Mouse (Mus musculus) spleen, postnatal 14 days (tissue): ENCODE data around the gene Carm1.
"Not testable (repeated sequence)": the region's sequence is repeated elsewhere in the genome, so short reads cannot be mapped to it uniquely, and the experiment has no call there.

ENCODE experiments used
- DNase-seq, 2 experiments: peaks; one replicate each; pipeline ENCODE4 v3.0.0; 2021 to 2022; ENCODE audit warnings: low spot score in 2 of 2

Gene Carm1

DNA sequence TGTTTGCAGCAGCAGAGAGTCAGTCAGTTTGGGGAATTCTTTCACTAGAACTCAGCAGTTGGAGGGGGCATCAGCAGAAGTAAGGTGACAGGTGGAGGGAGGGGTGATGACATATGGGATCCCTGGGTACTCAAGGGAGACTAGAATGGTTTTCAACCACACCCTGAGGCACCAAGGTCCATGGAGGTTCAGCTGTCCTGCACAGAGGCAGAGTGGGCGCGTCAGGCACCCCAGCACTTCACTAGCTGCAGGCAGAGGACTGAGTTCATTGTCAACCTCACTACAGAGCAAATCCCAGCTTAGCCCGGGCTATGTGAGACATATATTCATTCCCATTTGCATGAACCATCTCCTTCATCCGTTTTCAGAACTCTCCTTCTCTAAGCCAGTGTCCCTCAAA, 9.7 kb upstream of the Carm1 start:
- DNase-seq, result no peak

DNA sequence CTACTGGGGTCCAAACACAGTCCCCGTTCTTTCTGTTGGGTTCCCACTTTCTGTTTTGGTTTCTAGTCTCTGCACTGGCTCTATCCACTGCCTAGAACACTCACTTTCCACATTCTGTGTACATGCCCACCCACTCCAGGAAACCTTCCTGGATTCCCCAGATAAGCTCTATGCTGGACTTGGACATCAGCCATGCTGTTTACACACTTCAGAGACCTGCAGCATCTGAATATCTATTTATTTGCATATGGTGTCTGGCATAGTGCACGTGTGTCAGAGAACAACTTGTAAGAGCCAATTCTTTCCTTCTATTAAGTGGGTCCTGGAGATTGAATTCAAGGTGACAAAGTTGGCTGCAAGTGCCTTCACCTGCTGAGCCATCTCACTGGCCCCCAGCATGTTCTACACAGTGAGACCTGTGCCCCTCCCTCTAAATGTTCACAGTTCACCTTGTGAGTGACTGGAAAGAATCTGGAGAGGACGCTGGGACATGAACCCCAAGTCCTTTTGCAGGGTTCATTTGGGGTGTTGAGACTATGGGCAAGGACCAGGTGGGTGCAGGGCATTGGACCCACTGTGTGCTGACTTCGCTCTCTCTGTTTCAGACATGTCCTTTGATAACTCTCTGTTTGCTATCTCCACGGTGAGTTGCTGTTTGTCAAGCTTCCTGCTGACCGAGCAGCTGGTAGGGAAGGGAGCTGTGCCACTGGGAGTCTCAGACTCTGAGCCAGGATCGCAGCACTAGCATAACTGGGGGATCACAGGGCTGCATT, 6.5 kb upstream of the Carm1 start:
- no peak for DNase-seq

DNA sequence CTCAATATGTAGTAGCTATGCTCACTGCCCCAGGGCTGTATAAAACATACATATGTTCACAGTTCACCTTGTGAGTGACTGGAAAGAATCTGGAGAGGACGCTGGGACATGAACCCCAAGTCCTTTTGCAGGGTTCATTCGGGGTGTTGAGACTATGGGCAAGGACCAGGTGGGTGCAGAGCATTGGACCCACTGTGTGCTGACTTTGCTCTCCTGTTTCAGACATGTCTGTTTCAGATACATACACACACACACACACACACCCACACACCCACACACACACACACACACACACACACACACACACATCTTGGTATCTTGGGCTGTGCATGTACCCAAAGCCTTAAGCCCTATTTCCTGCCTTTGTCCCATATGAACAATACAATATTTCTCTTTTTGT, 4.7 kb upstream of the Carm1 start:
- DNase-seq, result not testable (repeated sequence)

DNA sequence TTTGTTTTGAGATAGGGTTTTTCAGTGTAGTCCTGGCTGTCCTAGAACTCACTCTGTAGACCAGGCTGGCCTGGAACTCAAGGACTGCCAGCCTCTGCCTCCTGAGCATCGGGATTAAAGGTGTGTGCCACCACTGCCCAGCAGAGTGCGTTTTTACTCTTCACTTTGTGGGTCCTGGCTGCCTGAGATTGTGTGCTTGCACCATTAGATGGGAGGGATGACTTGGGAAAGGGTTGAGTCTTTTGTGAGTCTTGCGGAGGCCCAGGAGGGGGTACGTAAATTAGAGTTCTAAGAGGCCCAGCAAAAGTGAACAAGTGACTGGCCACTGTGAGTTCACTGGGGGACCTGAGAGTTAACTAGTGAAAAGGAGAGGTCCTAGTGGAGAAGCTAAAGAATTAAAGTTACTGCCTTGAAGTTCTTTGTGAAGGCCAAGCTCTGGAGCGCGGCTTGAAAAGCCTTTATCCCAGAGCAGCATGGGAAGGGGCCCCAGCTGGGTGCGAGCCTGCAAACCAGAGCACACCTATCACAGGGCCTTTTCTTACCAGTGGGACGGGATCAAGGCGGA, 1.3 kb upstream of the Carm1 start:
- DNase-seq, result no peak

DNA sequence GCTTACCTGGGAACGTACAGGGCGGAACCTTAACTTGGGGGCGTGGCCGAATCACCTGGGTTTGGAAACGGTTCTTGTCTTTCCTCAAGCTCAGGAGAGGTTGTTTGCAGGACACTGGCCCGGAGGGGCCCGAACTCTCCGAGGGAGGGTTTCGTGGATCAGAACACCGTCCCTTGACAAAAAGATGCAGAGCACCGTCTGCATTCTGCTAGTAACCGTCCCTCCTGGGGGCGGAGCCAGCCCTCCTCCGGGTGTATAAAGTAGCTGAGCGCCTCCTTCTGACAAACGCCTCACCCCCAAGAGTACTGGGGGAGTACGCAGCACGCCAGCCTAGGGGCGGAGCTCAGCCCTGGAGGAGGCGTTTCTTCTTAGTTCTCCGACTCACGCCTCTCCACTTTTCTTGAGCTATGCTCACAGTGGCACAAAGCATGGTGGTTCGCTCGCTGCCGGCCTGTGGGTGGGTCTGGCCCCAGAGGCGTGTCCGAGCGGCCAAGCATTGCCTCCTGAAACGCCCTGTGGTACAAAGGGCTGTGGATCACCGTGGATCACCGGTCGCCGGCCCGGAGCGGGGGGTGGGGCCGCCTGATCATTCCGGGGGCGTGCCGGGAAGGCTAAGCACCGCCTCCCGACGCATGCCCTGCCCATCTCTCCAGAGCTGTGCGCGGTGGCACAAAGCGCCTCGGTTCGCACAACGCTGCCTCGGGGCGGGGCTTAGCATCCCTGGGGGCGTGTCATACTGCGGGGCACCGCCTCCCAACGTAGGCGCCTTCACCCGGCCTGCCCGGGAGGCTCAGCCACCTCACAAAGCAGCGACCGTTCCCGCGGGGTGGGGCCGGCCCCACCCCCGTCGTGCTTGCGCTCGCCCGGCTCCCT, 542 bp upstream of the Carm1 start:
- peak; percentile 100 for DNase-seq

DNA sequence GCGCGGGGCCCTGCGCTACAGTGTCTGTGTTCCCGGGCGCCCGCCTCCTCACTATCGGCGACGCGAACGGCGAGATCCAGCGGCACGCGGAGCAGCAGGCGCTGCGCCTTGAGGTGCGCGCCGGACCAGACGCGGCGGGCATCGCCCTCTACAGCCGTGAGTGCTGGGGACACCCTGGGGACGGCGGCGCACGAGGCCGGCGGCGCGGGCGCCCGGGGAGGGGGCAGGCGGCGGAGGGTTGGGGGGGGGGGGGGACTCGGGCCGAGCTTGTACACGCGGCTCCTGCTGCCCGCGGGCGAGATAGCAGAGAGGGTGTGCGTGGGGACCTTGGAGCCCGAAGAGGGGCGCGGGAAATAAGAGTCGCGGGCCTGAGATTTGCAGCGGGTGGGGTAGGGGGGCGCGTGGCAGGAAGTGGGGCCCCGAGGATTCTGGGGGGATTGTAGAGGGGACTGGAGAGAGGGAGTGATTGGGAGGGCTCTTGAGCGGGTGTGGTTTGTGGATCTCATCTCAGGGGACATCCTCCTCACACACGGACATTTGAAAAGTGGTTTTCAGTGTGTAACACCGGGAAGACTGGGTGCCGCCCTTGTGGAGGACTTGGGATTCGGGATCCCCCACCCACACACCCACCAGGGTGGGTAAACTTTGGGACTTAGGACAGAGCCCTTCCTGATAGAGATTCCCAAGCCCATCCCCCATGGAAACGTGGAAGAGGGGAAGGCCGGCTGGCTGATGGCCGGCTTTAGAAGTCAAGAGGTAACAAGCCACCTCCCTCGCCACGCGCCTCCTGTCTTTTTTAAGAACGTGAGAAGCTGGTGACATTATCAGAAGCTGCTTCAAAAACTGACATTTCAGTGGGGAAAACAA, 614 bp downstream of the Carm1 start:
- DNase-seq, result peak in 1 of 2 experiments; percentile 36

DNA sequence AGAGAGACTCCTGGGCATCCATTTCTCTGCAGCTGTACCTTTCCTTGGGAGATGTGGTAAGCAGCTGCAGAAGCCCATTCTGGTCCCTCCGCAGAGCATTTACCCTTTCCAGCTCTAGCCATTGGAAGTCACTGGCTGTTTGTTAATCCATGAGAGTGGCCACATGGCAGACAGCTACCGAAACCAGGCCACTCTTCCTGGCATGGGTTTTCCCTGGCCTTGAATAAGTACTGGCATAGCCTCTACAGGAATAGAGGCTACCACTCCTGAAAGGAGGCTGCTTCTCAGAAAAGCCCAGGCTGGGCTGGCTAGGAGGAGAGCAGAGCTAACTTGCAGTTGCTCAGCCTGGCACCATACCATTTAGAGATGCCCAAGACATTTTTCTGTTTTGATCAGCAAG, 4.4 kb downstream of the Carm1 start:
- no peak for DNase-seq

DNA sequence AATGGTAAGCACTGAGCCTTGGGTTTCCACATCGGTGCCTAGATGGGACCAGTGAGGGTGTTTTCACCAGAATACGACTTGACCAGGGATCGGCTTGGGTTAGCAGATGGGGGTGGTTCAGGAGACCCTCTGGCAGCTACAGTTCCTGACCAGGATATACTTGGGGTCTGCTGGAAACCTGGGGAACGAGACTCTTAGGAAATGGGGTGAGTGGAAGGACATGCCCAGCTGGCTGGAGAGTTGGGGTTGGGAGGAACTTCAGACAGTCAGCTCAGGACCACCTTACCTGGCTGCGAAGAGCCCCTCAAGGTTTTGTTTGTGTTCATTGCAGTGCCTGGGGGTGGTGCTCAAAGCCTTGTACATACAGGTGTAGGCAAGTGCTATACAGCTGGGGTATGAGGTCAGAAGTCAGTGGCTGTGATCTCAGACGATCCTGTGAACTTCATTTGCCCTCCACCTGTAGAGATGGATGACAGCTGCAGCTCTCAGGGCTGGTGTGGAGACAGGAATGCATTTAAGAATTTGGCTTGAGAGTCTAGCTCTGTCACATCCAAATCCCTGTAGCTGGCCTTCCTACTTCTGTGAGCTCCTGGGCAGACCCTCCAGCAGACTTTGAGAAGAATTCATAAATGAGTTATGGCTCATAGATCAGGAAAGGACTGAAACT, 7.0 kb downstream of the Carm1 start:
- no peak for DNase-seq

DNA sequence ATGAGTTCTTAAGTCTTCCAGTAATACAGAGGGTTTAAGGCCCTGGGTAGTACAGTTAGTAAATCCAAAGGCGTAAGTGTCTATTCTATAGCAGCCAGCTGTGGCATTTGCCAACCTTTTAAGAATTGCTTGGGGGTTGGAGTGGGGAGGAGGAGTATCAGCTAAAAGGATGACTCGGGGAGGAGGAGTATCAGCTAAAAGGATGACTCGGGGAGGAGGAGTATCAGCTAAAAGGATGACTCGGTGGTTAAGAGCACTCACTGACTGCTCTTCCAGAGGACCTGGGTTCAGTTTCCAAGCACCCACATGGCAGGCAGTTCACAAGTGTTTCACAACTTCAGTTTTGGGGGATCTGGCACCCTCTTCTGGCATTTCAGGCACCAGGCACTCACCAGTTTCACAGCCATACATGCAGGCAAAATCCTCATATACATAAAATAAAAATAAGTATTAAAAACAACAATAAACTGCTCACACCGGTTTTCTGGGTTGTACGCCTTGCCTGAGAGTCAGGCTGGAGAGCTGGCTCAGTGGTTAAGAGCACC, 8.6 kb downstream of the Carm1 start:
- no peak for DNase-seq

DNA sequence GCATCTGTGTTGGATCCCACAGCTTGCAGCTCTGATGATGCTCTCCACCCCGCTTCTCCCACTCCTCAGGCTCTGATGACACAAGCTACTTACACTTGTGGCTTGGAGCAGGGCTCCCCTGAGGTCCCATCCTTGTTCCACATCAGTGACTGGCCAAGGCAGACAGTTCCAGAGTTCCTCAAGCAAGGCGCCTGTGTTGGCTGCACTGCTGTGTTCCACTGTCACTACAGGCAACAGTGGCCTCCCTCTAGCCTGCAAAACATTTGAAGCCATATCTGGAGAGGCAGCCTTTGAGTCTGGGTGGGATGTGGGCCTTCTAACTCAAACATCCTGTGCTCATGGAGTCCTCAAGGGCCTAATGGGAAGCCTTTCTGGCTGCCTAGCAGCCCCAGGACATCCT, 10.3 kb downstream of the Carm1 start:
- DNase-seq, result no peak

DNA sequence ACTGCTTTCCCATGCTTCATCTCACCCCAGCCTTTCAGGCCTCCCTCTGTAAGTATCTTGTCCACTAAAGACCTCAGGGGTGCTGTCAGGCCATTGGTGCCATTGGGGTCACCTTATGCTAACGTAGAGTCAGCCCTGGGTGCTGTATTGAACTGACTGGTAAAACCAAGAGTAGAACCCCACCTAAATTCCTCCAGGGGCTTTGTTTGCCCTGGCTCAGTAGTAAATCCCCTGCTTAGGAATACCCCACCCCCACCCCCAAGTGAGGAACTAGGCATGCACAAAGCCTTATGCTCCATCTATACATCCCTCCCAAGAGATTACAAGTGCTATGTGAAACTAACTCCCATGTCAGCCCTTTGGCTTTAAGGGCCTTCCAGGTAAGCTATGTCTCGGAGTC, 10.9 kb downstream of the Carm1 start:
- DNase-seq, result no peak

DNA sequence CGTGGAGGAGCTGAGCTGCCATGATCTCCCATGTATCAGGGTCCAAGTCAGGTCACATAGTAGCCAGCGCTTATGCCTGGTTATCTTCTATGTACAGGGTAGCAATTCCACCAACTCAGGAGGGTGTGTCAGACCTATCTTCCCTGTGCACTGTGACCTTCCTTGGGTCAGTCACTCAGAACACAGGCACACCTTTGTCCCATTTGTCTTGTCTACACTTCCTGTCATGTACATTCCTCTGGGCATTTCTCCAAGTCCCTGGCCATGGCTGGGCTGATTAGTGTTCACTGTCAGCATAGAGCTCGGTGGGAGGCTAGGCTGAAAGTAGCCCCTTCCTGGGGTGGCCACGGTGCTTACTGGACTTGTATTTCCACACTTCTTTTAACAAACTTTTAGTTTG, 11.7 kb downstream of the Carm1 start:
- DNase-seq, result peak; percentile 57 to 67

DNA sequence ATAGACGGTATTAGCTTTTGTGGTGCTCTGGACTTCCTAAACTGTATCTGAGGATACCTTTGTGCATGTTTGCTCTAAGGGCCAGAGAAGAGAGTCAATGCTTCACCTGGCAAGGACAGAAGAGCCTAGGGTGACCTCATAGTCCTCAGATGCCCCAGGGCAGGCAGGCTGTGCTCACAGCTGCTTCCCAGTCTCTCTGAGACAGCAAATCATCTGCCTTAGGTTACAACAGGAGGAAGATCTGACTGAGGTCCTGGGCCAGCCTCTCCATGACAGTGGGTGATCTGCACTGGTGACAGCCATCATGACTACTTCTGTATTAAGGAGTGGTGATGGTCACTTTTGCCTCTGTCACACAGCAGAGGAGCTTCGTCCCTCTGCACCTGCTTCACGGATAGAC, 12.5 kb downstream of the Carm1 start:
- DNase-seq, result no peak

DNA sequence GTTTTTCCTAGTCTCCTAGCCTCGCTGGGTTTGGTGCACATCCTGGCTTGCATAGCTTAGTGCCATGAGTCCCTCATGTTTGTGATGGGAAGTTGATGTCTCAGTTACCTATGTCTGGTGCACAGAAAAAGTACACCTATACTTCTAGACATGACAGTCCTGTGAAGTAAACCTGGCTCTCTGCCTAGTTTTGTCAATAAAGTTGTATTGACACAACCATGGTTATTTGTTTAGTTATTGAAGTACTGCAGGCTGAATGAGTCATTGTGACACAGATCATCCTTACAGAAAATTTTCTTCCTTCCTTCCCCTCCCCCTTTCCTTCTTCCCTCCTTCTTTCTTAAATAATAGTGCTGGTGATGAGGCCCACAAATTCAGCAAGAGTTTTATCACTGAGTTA, 17.7 kb downstream of the Carm1 start:
- no peak for DNase-seq

DNA sequence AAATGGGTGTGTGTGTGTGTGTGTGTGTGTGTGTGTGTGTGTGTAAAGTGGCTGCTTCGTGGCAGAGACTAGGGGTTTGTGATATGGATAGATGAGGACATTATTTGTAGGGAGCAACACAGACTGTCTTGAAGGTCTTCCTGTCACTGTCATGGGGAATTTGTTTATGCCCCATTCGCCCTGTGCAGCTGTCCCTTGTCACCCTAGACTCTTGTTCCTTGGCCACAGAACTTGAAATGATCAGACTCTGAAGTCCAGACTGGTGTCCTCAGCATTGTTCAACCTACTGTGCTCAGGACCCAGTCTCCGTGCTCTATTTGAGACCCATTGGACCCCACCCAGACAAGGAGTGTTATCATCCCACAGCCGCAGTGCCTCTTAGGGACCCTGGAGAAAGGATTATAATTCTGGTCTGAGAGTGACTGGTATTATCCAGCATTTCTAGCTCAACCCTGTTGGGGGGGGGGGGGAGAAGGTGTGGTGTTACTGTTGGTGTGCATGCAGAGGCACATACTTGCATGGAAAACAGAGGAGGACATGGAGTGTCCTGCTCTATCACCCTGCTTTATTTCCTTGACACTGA, 18.4 kb downstream of the Carm1 start:
- no peak for DNase-seq

DNA sequence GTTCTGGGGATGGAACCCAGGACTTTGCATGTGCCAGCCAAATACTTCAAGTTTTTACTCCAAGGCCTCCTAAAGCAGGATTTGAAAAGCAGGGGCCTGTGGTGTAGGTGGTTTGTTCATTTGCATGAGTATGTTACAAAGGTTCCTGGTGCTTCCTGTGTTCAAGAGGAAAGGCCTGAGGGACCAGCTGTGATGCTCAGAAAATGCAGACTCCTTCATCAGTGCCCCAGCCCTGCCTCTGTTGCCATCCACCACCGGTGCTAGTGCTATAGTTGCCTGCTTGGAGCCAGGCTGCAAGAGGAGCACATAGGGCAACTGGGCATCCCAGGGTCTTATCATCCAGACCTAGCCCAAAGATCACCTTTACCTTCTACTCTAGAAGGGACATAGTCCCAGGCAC, 19.8 kb downstream of the Carm1 start:
- no peak for DNase-seq

DNA sequence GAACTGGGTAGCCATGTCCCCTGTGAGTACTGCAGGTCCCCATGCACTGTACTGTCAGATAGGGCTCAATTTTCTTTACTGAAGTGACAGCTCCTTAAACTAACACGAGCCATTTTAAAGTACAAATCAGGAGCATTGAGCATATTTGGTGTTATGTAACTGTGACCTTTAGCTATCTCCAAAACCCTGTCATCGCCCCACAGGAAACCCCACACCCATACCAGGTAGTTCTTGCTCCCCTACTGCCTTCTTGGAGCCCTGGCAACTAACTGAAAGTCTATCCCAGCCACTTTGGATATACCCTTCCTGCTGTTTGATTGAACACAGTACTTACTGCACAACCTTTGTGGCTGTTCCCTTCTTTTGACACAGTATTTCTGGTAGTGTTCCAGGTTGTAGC, 20.4 kb downstream of the Carm1 start:
- no peak for DNase-seq

DNA sequence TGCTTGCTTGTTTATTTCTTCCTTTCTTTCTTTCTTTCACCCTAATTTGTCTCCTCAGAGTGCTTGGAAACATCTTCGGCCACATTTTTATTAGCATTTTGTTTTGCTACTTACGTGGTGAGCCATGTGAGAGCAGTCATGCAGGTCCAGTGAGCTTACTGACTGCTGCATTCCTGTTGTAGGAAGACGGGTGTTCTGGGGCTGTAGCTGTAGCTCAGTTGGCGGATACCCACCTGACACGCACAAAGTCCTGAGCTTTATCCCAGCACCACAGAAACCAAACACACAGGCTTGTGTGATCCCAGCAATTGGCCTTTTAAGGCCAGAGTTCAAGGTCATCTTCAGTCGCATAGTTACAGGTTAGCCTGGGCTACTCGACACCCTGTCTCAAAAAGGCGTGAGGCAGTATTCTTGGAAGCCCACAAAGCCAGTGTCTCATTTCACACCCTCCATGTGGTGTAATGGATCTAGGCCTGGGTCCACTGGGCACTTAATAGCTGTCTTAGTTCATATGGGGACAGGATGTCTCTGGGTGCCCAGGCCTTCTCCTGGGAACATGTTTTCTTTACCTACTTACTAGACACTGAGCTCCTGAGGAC, 22.1 kb downstream of the Carm1 start:
- no peak for DNase-seq

DNA sequence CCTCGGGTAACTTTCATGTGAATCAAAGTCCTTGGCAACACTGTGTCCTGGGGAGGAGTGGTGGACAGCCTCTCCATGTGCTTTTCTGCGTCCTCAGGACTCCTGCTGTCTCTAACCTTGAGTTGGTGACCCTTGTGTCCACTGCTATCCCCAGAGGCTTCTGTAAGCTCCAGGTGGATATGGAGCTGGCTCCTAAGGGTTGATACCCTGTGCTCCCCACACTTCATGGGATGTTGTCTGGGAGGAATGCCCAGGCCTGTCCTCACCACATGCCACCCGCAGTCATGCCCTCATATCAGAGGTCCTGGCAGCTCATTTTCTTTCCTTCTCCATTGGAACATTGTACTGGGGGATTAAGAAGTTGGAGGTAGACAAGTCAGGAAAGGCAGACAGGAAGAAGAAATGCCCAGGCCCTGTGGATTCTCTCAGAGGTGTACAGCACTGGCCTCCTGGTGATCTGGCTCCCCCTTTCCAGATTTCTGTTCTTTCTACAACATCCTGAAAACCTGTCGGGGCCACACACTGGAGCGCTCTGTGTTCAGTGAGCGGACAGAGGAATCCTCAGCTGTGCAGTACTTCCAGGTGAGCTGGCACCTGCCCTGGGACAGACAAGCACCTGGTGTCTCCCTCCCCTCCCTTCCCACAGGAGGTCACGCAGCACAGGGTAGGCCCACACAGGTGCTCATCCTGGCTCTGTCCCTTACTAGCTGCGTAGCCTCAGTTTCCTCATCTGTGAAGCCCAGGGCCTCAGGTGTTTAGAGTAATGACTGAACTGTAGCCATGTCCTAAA, 27.5 kb downstream of the Carm1 start:
- DNase-seq, result no peak
